Mouse (Mus musculus) urinary bladder, adult 18-20 months (tissue): ENCODE measurements at regions not wholly inside any gene's neighbourhood (a gene's known extent, or its start where the extent isn't known, plus 50 kb on each side); places are given as distances from the start of the nearest gene placed in this dataset.
A peak's percentile ranks its signal among the peaks of the same experiment; 100 is the strongest.
"Not testable (repeated sequence)": the region's sequence is repeated elsewhere in the genome, so short reads cannot be mapped to it uniquely, and the experiment has no call there.

Experiments used
- DNase-seq, 2 experiments: peaks; one replicate each; pipeline ENCODE4 v3.0.0; 2022; ENCODE audit warnings: low spot score in 2 of 2, mixed read lengths in 2 of 2

- DNase-seq, result not testable (repeated sequence)
These were observed 448.6 kb upstream of the Cobl start for GRCm38 (mm10) chr11:12913401-12913800.

GRCm38 (mm10) chr11:12873712-12874111 lies 409.0 kb upstream of the Cobl start:
- DNase-seq, result no peak

GRCm38 (mm10) chr11:12872802-12873201 lies 408.0 kb upstream of the Cobl start:
- DNase-seq, result no peak

- no peak for DNase-seq
These were observed 407.6 kb upstream of the Cobl start for GRCm38 (mm10) chr11:12872399-12872798.

GRCm38 (mm10) chr11:12867541-12867940 lies 402.8 kb upstream of the Cobl start:
- DNase-seq, result no peak

GRCm38 (mm10) chr11:12865034-12865620 lies 400.4 kb upstream of the Cobl start:
- no peak for DNase-seq

- DNase-seq, result no peak
These were observed 394.7 kb upstream of the Cobl start for GRCm38 (mm10) chr11:12859344-12859930.

GRCm38 (mm10) chr11:12858274-12858884 lies 393.6 kb upstream of the Cobl start:
- no peak for DNase-seq

GRCm38 (mm10) chr11:12857358-12858199 lies 392.8 kb upstream of the Cobl start:
- no peak for DNase-seq

- no peak for DNase-seq
These were observed 383.0 kb upstream of the Cobl start for GRCm38 (mm10) chr11:12847793-12848192.

- no peak for DNase-seq
These were observed 379.1 kb upstream of the Cobl start for GRCm38 (mm10) chr11:12843631-12844423.

GRCm38 (mm10) chr11:12841393-12841792 lies 376.6 kb upstream of the Cobl start:
- no peak for DNase-seq

- DNase-seq, result no peak
These were observed 373.2 kb upstream of the Cobl start for GRCm38 (mm10) chr11:12837920-12838319.

GRCm38 (mm10) chr11:12837387-12837786 lies 372.6 kb upstream of the Cobl start:
- no peak for DNase-seq

- DNase-seq, result no peak
These were observed 371.6 kb upstream of the Cobl start for GRCm38 (mm10) chr11:12836387-12836786.

GRCm38 (mm10) chr11:12812021-12812420 lies 347.3 kb upstream of the Cobl start:
- DNase-seq, result no peak

- peak; percentile 4 to 7 for DNase-seq
These were observed 346.5 kb upstream of the Cobl start for GRCm38 (mm10) chr11:12810949-12811881.
